Mouse (Mus musculus) erythroblast, adult 5-6 weeks (primary cell): ENCODE measurements around the gene Acap1. TPM values are rescaled to one million over a fixed set of nuclear protein-coding genes. Genes with fewer than 3 reads are reported as not detected.
"Not testable (repeated sequence)": the region's sequence is repeated elsewhere in the genome, so short reads cannot be mapped to it uniquely, and the experiment has no call there.

Experiments used
- ATAC-seq: replicated peaks from 2 replicates; pipeline ENCODE4 v1.8.0; 2016; ENCODE audit warnings: moderate number of reproducible peaks, mild to moderate bottlenecking, moderate TSS enrichment, inconsistent platforms; ENCODE audit not compliant: poor library complexity, low FRiP score, severe bottlenecking
- total RNA-seq, 2 experiments: library from RNA; stranded (forward) in 1 of 2; stranded (reverse) in 1 of 2; fragments of 150-400 nt in 1 of 2; fragments of 200-764, 138-1000 nt in 1 of 2; gene quantifications; 2 replicates each; pipeline versions ENCODE4 v1.2.3 to v1.2.4; 2015 to 2017; ENCODE audit warnings: low replicate concordance in 2 of 2

Acap1 gene
- total RNA-seq, 2 experiments from 2014 or later, result 9.0 to 16.1 TPM

DNA sequence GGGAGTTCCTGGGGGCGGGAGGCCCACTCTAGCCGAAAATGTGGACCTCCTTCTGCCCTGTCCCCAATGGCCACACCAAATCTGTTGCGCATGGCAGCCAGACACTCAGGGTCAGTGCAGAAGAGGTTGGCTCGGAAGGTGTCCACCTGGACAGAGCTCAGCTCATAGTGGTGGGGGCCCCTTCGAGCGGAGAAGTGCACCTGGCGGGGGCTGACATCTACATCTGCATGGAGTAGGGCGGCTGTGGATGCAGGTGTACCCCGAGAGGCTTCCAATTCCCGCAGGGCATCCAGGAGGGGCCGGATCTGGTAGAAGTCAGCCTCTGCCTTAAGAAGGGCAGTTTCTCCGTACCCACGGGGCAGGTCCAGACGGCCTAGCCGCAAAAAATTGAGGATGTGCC, 15.6 kb downstream of the Acap1 start:
- ATAC-seq, result no peak

DNA sequence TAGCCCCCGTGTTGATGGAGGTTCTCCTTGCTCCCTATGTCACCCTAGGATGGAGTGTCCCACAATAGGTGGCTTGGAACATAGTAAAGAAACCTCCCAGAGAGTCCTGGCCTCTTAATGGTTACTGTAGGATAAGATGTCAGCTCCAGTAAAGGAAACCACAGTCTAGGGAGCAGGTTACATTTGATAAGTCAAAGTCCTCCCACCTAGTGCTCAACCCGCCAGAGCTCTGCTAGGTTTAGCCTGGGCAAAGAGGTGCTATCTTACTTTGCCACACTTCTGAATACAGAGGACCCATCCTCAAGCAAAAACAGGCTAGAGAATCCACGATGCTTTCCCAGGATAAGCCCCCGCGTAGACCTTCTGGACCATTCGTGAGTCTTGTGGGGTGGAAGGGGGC, 16.4 kb downstream of the Acap1 start:
- no peak for ATAC-seq

DNA sequence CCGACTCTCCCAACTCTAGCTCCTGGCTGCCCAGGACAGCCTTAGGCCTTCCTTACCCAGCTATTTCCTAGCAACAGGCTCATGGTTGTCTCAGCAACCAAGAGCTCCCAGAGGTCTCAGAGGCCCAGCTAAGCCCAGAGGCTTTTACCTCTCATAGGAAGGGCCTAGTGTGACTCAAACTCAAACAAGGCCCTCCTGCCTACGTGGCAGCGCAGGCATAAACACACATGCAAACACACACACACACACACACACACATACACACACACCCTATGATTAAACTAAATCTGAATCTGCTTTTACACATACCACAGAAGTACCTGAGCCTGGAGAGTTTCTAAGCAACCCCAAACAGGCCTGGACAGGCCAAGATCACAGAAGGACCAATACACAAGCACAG, 16.9 kb downstream of the Acap1 start:
- no peak for ATAC-seq

DNA sequence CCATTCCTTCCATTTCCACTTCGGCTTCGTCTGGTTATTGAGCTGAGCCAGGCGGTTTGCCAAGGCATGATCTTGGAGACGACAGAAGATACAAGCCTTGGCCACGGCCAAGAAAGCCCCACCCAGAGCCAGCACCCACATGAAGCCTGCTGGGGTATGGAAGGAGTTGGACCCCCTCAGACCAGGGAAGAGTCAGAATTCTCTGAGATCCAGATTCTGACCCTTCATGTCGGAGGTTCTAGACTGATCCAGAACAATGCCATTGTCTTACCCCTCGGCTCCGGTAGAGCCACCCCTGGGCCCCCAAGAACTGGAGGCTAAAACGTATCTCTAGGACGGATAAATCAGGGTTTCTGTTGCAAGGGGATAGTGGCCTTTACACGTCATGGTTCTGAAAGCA, 17.5 kb downstream of the Acap1 start, which contains the start of gene Tmem95:
Gene Tmem95 (minus strand): TSS at position 141 of the 400 bp plus-strand sequence.
- ATAC-seq, result no peak

DNA sequence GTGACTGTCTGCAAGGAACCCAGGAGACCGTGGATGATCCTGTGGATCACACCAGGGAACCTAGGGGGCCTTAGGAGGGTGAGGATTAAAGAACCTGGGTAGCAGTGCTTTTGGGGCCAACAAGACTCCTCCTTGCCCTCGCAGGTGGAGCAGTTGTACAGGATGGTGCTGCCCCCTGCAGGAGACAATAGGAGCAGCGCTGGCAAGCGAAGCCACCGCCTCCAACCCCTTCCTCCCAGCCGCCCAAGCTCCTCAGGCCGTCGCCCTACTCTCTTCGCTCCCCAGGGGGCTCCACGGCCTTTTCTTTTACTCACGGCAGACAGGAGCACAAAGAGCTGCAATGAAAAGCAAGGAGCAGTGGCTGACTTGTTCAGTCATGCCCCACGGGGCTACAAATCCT, 18.5 kb downstream of the Acap1 start:
- ATAC-seq, result peak; percentile 73

DNA sequence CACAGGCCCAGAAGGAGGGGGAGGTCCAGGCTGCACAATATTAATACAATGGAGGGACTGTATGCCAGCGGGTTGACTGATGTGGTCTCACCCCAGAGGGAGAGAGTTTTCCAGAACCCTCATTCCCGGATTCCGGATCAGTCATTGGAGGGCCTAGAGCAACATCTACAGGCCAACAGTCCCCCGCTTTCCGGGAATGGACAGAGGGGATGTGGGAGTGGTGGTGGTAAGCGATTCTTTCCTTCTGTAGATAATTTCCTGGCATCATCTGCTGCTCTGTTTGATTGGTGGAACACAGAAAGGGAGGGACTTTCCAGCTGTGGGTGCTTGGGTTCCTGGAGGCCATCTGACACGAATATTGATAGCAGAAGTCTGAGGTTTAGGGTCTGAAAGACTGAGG, 19.2 kb downstream of the Acap1 start:
- ATAC-seq, result no peak

DNA sequence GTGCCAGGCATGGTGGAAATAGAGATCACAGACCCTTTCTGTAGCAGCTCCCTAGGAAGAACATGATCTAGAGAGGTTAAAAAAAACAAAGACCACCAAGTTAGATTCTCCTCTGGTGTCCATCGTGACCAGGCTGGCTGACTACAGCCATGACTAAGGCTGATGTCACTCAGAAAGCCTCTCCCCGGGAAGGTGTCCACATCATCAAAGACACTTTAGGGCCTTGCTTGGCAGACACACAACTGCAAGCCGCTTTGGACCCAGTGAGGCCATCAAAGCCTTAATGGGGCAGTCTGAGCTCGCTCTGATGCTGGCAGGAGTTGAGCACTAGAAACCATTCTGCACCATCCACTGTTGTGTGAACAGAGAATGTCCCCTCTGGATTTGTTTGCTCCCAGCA, 22.9 kb downstream of the Acap1 start:
- ATAC-seq, result no peak

DNA sequence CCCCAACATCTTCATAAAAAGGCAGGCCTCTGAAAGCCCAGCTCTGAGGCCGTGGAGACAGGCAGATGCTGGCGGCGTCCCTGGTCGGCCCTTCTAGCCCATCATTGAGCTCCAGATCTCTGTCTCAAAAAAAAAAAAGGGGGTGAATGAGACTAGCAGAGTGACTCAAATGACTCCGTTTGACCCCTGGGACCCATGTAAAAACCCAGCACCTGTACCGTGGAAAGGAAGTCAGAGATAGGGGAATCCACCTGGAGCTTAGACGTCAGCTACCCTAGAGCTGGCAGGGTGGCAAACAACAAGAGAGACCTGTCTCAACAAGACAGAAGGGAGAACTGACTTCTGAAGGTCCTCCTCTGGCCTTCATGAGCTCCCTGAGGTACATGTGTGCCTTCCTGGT, 23.5 kb downstream of the Acap1 start:
- ATAC-seq, result no peak

DNA sequence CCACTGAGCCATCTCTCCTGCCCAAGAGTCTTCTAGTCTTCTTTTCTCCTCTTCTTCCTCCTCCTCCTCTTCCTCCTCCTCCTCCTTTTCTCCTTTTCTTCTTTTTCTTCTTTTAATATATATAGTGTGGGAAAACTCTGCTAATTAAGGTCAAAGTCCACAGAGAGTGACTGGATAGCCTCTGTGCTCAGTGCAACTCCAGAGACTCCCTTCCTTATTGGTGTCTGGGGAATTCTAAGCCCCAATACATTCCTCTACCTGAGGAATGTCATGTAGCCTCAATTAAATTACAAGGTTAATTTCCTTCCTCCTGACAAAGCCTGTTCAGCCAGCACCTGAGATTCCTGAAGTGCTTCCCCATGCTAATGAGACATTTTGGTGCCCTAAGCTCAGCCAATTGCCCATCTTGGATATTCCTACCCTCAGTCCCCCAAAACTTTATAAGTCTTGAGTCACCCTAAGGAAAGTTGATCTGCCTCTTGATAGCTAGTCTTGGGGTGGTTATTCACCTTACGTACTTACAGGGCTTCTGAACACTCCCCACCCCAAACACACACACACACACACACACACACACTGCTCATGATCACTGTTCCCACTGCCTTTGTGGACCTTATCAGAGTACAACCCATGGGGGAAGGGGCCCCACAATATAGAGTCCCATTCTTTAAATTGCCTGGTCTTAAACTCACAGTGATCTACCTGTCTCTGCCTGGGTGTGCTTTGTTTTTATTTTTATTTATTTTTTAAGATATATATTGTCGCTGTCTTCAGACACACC, 24.9 kb downstream of the Acap1 start:
- ATAC-seq, result no peak

DNA sequence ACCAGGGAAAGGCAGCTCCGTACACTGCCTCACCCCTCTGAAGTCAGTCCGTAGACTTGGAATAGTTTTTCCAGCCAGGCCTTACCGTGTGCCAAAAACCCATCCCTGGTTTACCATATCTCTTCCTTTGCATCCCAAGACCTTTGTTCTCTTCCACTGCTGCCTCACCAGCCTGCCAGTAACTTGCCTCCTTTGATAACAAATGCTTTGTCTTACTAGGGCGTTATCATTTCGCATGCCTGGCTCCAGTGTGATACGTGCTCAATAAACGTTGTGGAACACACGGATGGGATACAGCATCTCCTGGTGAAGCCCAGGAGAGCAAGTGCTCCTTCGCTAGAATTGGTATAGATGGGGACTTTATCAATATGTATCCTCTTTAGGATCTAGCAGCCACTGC, 28.0 kb downstream of the Acap1 start:
- no peak for ATAC-seq

DNA sequence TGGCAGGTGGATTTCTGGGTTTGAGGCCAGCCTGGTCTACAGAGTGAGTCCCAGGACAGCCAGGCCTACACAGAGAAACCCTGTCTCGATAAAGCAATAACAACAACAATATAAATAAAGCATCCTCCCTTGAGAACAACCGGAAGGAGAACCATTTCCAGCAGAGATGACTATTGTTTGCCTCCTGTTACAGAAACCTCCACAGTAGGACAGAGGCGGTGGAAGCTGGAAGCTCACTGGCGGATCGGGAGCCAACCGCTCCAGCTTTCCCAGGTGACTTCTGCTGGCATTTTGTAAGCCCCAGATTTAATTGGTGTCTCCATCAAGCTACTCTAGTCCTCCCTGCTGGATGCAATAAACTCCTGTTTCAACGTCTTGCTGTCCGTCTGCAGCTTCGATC, 29.8 kb downstream of the Acap1 start:
- ATAC-seq, result no peak

DNA sequence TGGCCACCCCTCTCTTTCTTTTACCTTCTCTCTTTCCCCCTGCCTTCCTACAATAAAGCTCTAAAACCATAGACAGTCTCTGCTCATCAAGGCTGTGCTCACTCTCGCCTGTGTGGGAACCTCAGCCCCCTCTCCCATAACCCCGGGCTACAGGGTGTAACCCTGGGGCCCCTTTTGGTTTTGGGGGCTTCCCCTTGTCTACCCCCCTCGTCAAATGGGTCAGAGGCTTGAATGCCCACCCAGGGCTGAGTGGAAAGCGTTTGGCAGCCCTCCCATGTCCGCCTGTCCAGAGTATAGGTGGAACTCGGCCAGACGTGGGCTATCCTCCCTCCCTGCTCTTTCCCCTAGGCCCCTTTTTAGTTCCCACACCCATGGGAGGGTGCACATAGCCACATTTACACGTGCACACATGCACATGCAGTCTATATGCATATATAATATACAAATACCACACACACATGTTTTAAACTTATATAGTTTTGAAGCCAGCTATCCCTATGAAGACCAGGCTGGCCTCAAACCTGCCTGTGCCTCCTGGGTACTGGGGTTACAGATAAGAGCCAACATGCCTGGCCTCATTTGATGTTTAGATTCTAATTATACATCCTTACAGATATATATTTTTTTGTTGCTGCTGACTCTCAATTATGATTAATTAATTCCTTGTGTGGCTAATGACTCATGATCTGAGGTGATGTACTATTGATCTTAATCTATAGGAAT, 31.0 kb downstream of the Acap1 start:
- ATAC-seq, result peak; percentile 54; the same call in 1 of the 2 replicates

DNA sequence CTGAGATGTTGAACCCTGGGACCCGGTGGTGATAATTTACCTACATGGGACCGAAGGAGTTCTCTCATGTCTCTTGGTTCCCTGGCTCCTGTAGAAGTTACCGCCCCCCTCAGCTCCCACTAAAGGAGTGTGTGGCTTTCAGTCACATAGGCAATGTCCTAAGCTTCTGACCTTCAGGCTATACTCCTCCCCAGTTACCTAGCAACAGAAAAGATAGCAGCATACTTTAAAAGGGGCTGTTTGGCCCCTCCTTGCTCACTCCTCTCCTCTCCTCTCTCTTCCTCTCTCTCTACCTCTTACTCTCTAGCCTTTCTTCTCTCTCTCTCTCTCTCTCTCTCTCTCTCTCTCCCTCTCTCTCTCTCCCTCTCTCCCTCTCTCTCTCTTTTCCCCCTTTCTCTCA, 31.6 kb downstream of the Acap1 start:
- not testable (repeated sequence) for ATAC-seq

DNA sequence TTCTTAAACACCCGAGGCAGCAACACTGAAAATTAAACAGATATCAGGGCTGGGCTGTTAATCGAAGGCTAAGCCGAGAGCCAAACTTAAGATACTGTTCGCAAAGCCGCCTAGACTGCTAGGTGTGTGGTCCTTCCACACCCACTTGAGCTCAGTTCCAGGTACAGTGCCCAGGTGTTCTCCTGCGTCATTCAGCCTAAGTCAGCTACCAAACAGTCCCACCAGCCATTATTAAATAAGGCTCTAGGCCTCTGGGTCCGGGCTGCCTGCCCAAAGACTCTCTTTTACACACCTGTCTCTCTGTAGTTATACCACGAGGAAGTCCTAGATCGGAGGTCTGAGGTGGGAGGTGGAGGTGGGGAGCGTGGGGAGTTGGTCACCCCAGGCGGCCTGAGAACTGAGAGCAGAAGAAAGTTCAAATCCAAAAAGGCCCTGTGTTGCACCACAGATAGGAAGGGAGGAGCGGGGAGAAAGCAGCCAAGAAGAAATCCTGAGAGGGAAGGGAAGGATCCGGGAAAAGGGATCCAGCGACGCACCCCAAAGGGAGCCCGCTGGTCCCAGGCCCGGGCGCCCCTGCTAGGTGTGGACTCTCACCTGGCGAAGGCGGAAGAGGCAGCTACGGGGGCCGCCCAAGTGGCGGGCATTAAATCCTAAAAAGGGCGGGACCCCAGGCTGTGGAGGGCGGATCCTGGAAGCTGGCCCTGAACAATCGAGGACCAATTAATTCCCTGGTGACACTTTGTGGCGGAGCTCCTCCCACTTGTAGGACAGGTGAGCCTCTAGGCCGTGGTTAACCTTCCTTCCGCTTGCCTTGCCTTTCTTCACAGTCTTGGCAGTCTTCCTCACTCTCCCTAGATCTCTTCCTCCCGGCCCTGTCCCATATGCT, 37.0 kb downstream of the Acap1 start, which contains the start of gene Tnk1:
Gene Tnk1 (minus strand): TSS at position 618 of the 886 bp plus-strand sequence.
- no peak for ATAC-seq

DNA sequence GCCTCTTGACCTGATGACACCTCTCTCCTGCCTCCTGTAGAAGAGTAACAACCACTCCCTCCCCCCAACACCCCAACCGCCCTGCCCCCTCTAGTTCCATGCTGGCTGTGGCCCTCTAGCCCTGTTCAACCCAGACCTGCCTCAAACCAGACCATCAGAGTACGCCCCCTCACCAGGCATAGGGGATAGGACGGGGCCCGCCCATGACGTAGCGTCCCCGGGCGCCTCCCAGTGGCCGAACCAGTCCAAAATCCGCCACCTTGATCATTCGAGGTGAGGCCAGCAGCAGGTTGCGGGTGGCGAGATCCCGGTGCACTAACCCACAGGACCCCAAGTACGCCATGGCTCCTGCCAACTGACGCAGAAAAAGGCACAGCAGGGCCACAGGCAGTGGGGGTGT, 40.0 kb downstream of the Acap1 start:
- peak; percentile 60 for ATAC-seq

DNA sequence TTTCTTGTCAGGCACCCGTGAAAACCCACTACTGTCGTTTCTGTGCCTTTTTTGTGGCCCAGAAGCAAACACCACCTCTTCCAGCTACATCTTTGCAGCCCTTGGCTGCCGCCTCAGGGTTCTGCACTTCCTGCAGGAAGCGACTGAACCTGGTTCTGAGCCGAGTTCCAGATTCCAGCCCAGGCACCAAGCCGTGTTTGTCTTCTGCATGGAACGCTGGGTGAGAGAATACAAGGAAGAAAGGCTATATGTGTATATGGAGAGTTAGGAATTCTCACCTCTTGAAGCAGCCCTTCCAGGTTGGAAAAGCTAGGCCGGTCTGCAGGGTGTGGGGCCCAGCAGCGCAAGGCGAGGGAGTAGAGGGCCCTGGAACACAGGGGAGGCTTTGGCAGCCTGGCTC, 40.7 kb downstream of the Acap1 start:
- ATAC-seq, result 0 out of 2 replicates have a peak, but pooled peaks have one; percentile 9

DNA sequence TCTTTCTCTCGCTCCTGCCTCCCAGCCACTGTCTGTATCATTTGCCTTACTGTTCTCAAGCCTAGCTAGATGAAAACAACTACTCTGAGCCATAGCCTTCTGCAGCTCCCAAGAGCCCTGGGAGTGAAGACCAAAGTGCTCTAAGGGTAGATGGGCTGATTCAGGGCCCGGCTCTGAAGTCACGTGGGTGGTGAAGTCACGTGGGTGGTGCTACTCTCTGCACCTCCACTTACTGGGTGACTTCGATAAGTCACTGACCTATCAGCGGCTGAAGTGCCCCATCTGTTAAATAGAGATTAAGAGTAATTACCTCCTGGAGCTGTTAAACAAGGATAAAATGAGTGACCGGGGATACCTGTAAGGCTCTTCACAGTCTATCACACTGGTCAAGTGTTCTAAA, 41.3 kb downstream of the Acap1 start:
- peak; percentile 83 for ATAC-seq

DNA sequence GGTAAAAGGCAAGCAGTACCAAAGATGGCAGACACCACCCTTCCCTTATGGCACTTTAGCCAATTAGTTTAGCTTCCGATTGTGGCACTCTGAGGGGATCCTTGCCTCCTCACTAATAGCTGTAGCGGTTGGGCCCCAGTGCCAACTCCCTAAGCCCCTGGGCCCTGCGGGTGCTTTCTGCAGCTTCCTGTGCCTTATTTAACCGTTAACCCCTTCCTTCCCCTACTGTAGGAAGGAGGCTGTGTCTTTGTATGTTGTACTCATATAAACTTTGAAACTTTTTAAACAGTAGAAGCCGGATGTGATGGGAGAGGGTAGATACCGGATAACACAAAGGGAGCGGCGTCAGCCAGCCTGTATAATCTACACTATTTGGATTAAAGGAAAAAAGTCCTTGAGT, 44.6 kb downstream of the Acap1 start:
- no peak for ATAC-seq

DNA sequence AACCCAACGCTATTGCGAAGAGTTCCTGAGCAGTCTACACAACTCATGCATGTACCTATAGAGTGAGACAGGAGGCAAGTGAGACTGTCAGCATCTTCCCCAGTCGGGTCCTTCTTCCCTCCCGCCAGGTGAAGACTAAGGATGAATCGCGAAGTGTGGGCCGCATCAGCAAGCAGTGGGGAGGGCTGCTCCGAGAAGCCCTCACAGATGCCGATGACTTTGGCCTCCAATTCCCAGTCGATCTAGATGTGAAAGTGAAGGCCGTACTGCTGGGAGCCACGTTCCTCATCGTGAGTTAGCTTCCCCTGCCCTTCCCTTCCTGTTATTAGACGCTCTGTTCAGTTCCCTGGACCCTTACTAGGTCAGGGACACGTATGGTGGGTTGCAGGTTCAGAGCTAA, 45.5 kb downstream of the Acap1 start:
- ATAC-seq, result no peak

DNA sequence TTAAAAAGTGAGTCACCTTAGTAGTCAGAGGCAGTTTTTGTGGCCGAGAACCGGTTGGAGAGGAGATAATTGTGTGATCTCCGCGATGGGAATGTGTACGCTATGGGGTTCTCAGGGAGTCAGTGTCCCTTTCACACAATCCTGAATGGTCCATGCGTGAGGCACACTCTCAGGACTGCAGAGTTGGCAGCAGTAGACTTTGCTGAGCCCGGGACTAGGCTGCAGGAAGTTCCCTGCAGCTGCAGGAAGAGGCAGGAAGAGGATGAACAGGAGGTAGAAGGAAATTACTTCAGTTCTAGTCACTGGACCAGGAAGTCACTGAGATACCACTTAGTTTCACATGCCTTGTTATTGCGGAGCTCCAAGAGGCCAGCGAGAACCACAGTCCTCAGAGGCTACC, 46.2 kb downstream of the Acap1 start:
- ATAC-seq, result no peak
